Mouse (Mus musculus): ENCODE data around the gene Zmynd15.
"Not testable (repeated sequence)": the region's sequence is repeated elsewhere in the genome, so short reads cannot be mapped to it uniquely, and the experiment has no call there.

Gene Zmynd15

DNA sequence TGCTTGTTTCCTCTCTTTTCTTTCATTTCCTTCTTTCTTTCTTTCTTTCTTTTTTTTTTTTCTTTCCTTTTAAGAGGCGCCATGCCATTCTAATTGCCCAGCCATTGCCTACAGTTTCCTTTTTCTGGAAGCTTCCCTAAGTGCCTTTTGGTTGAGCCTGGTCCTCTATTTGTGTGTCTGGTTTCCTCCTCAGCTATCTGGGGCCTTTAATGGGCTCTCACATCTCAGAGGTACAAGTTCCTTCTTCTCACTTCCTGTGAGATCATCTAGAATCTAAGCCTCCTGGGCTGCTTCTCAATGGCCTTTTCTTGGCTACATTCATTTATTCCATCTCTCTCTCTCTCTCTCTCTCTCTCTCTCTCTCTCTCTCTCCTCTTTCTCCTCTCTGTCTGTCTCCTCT, 11.9 kb upstream of the Zmynd15 start:
- peak; percentile 37 for DNase-seq (ENCODE audit: low read depth, low spot score)

DNA sequence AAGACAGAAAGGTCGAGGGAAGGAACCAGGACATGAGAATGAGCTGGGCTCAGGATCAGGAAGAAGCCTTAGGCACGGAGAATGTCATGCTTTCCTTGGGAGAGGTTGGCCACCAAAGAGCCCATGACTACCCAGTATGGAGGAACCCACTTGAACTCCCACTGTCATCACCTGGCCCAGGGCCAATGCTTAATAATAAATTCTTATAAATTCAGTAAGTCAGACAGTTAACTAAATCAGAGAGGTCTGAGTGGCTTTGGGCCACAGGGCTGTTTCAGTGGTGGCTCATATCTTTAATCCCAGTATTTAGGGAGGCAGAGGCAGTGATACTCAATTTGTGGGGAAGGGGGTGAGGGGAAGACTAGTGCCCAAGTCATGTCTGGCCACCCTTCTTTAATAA, 8.3 kb upstream of the Zmynd15 start:
- DNase-seq (ENCODE audit: low read depth, low spot score): no peak

- DNase-seq (ENCODE audit: low read depth, low spot score): peak; percentile 99
These were observed 7.3 kb upstream of the Zmynd15 start, which contains the start of gene Med11 for GRCm38 (mm10) chr11:70451797-70452498. Gene Med11, plus strand, starts transcription at chr11:70451919.

GRCm38 (mm10) chr11:70453261-70454044, 5.8 kb upstream of the Zmynd15 start:
- DNase-seq (ENCODE audit: low read depth, low spot score): no peak

DNA sequence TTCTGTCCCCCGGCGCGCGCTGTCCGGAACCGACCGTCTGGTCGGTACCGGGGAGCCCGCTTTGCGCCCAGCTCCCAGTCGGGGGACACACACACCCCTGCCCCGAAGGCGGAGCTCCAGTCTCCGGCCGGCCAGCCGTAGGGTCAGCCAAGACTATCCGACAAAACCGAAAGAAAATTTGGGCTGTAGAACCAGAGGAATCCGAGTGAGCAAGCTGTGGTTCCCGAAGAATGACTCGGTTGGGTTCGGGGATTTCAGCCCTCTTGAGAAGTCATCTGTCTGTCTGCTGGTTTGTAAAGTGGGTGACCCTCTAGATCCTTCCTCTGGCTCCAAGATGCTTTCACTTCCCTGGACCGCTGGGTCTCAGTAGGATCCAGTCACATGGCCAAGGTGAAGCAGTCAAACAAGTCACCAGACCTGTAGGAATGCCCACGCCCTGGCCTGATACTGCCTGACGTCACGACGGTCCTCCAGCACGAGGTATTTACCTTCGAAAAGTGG, 418 bp downstream of the Zmynd15 start, which contains the start of gene Cxcl16:
Cxcl16 (minus strand) TSS at position 384 of the 501 bp plus-strand sequence.
- peak; percentile 9 for DNase-seq (ENCODE audit: low read depth, low spot score)

DNA sequence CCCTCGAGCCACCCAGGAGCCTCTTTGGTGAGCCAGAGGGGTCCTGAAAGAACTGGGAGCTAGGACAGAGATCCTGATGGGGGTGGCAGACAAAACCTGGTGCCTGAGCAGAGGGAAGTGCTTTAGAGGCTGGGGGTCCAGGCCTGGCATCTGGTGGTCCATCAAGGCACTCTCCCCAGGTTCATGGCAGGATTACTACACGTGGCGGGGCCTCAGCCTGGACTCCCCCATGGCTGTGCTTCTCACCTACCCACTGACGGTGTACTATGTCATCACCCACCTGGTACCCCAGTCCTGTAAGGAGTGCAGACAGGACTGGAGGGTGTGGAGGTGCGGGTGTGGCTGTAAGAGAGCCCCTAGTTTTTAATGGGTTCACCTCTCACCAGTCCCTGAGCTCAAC, 4.7 kb downstream of the Zmynd15 start:
- no peak for DNase-seq (ENCODE audit: low read depth, low spot score)

DNA sequence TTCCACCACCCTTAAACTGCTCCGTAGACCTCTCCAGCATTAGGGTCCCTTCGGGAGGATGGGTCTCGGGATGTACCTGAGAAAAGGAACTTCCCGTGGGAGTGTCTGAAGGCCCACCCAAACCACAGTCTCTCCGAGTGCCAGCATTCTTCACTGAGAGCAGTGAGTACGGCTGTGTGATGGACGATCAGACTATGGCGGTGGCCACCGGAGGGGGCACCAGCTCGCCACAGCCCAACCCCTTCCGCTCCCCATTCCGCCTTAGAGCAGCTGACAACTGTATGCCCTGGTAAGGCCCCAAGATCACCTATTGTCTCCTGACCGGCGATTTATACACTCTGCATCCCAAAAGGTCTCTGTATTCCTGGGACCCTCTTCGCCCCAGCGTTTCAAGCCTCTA, 6.0 kb downstream of the Zmynd15 start:
- DNase-seq (ENCODE audit: low read depth, low spot score): no peak

DNA sequence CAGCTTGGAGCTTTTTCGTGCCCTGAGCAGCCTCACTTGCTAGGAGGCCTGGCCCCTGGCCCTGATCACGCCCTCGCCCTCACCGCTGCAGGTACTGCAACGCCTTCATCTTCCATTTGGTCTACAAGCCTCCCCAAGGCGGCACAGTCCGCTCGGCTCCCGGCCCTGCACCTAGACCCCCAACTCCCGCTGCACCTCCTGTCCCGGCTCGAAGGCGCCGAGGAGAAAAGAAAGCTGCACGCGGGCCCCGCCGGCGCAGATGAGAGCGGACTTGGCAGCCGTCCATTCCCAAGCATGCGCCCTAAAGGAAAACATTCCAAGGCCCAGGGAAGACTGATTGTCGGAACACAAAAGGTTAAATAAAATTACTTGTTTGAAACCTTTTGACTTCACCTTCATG, 6.6 kb downstream of the Zmynd15 start:
- no peak for DNase-seq (ENCODE audit: low read depth, low spot score)

- no peak for DNase-seq (ENCODE audit: low read depth, low spot score)
These were observed 8.8 kb downstream of the Zmynd15 start for GRCm38 (mm10) chr11:70467902-70468619.

- DNase-seq (ENCODE audit: low read depth, low spot score): no peak
These were observed 10.5 kb downstream of the Zmynd15 start for GRCm38 (mm10) chr11:70469764-70470163.

DNA sequence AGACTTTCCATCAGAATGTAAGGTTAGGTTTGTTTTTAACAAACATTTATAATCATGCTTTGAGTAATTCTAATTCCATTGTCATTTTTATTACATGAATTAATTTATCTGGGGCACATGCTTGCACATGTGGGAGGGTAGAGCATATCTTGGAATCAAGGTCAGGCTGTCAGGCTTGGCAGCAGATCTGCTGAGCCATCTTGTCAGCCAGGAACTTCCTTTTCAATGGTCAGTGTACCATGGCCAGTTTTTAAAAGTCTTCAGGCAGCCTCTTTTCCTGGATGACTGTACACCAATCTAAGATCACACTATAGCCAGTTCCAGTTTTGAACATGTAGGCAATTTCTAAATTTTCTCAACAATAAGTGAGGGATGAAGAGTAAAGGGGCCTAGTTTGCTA, 13.5 kb downstream of the Zmynd15 start:
- no peak for DNase-seq (ENCODE audit: low read depth, low spot score)

GRCm38 (mm10) chr11:70473291-70473690, 14.1 kb downstream of the Zmynd15 start:
- DNase-seq (ENCODE audit: low read depth, low spot score): not testable (repeated sequence)

DNA sequence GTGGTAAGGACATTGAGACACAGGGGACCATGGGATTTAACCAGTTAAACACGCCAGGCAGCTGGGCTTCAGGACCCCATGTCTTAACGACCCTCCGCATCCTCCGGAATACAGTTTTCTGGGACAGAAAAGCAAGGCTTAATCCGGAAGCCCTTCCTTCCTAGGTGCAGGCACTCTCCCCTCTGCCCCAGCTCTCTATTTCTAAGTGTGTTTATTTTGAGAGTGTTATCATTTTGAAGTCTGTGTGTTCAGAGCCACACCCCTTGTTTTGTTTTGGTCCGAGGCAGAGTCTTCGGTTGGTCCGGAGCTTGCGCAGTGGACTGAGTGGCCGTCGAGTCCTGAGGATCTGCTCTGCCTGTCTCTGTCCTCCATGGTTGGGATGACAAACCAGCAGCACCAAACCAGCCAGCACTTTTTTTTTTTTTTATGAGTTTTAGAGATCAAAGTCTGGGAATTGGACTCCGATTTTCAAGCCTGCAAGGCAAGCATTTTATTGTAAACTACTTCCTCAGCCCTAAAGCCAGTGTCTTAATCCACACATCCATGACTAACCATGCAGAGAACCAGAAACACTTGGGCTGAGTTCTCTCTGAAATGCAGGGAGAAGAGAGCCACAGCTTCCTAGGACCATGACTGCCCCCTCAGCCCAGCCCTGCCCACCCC, 15.8 kb downstream of the Zmynd15 start:
- DNase-seq (ENCODE audit: low read depth, low spot score): no peak

DNA sequence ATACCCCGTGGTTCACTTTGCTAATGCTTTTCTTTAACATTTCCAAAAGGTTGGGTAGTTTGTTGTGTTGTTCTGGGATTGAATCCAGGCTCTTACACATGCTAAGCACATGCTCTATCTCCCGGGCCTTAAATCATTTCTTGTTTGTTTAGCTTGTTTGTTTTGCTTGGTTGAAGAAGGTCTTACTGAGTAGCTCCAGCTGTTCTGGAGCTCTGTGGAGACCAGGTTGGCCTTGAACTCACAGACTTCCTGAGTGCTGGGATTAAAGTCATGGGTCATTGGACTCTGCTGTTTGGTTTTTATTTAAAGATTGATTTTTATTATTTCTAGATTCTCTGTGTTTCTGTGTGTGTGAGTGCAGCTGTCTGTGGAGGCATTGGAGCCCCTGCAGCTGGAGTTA, 26.3 kb downstream of the Zmynd15 start:
- no peak for DNase-seq (ENCODE audit: low read depth, low spot score)

DNA sequence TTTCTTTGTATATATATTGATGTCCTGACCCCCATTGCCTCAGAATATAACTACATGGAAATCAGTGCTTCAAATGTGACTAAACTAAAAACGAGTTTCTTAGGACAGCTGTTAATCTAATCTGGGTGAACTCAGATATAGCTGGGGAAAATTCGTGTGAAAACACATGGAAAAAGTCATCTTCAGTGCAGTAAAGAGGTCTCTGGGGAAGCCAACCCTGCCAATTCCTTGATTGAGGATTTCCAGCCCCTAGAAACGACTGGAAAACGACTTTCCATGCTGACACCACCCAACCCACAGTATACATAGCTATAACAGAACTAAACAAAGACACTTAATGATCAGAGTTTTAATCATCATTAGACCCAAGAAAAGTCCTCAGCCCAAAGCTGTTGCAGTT, 28.6 kb downstream of the Zmynd15 start:
- no peak for DNase-seq (ENCODE audit: low read depth, low spot score)

- peak; percentile 51 for DNase-seq (ENCODE audit: low read depth, low spot score)
These were observed 29.9 kb downstream of the Zmynd15 start for GRCm38 (mm10) chr11:70489138-70489537.

DNA sequence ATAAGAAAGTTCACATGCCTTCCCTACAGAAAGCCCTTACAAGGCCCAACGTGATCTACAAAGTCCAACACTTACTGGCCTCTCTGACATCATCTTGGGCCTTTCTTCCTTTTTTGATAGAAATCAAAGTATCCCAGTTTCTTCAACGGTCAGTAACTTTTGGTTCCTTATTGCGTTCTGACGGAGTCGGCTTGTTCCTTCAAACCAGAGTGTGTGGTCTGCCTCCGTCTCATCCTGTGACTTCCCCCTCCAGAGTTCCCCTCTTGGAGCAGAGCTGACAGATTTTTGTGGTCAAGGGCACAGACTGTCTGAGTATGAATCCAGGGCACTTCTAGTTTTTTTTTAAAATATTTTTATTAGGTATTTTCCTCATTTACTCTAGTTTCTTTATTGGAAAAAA, 30.5 kb downstream of the Zmynd15 start:
- DNase-seq (ENCODE audit: low read depth, low spot score): peak; percentile 47

- peak; percentile 10 for DNase-seq (ENCODE audit: low read depth, low spot score)
These were observed 40.6 kb downstream of the Zmynd15 start for GRCm38 (mm10) chr11:70499566-70500475.

- no peak for DNase-seq (ENCODE audit: low read depth, low spot score)
These were observed 41.2 kb downstream of the Zmynd15 start for GRCm38 (mm10) chr11:70500476-70500812.

GRCm38 (mm10) chr11:70502018-70502417, 42.8 kb downstream of the Zmynd15 start:
- DNase-seq (ENCODE audit: low read depth, low spot score): no peak

- no peak for DNase-seq (ENCODE audit: low read depth, low spot score)
These were observed 45.7 kb downstream of the Zmynd15 start, which contains the start of gene Tm4sf5 for GRCm38 (mm10) chr11:70504970-70505369. Gene Tm4sf5, plus strand, starts transcription at chr11:70505244.
